Mouse (Mus musculus): ENCODE measurements around the gene Scml4.

GRCm38 (mm10) chr10:42932862-42933480 is 72.8 kb downstream of the Scml4 start:
- TF ChIP-seq CTCF (IDR thresholded peaks at IDR 0.05 in 2 of 3, conservative IDR thresholded peaks at IDR 0.05 in 1 of 3; ENCODE audit: control insufficient read depth in 1 of 3, insufficient read depth in 1 of 3, low read depth in 2 of 3, low read length in 3 of 3, poor library complexity in 1 of 3, severe bottlenecking in 1 of 3) (no peak), POLR2AphosphoS5 (IDR thresholded peaks at IDR 0.05; ENCODE audit: borderline replicate concordance, low read depth, low read length) (no peak), POLR2A (IDR thresholded peaks at IDR 0.05; ENCODE audit: control insufficient read depth in 1 of 2, insufficient read depth in 1 of 2, low read depth in 1 of 2, low read length in 2 of 2, poor library complexity in 1 of 2) (no peak), ZC3H11A (IDR thresholded peaks at IDR 0.05; ENCODE audit: low read depth, low read length) (no peak), MXI1 (IDR thresholded peaks at IDR 0.05; ENCODE audit: low read depth, low read length) (no peak), CHD2 (IDR thresholded peaks at IDR 0.05; ENCODE audit: low read length) (no peak), MAX (IDR thresholded peaks at IDR 0.05; ENCODE audit: low read length) (no peak), KAT2A (conservative IDR thresholded peaks at IDR 0.05; ENCODE audit: low read depth, low read length) (no peak), POLR2AphosphoS2 (IDR thresholded peaks at IDR 0.05; ENCODE audit: low read length) (no peak), MEF2A (IDR thresholded peaks at IDR 0.05; ENCODE audit: extremely low read depth, insufficient replicate concordance, low read depth, low read length, poor library complexity, severe bottlenecking) (no peak)

Measured in MEL (cell line).